Mouse (Mus musculus): ENCODE data around the gene Gabbr2. TPM values are rescaled to one million over a fixed set of nuclear protein-coding genes. Genes with fewer than 3 reads are reported as not detected.

Gabbr2 gene
- polyA plus RNA-seq, 1 experiment from 2014 or later: 4.0 TPM

DNA sequence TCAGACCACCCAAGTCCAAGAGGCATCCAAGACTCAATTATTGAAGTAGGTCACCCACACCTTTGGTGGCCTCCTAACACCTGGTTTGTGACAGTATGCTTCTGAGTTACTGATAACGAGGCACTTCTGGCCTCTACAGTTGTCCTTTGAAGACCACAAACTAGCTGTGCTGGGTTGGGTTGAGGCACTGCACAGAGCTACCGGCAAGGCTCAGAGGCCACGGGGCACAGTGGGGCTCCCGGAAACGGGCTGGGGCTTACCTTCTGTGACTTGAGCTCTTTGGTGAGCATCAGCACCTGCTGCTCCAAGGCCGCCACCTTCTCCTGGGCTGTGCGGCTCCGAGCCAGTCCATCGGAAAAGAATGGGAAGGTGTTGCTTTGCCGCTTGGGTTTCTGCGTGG is 363.6 kb downstream of the Gabbr2 start:
- no peak overlapping the region for H3K9ac ChIP-seq
- no peaks in the 10 kb centered on the region for H3K36me3 ChIP-seq
- no peaks in the 10 kb centered on the region for H3K9me3 ChIP-seq
- no peak for ATAC-seq (ENCODE audit: low FRiP score)
- 0 out of 2 replicates have a peak, but pooled peaks cover 6% of the 10 kb centered on the region for H3K27me3 ChIP-seq
- H3K27ac ChIP-seq: no peak overlapping the region
- WGBS: 89% methylated on average over 11 of the region's 11 CpGs
- no peak overlapping the region for H3K4me2 ChIP-seq
- H3K4me1 ChIP-seq (replicated peaks): peaks cover 7% of the 10 kb centered on the region
- H3K4me3 ChIP-seq: no peak overlapping the region

DNA sequence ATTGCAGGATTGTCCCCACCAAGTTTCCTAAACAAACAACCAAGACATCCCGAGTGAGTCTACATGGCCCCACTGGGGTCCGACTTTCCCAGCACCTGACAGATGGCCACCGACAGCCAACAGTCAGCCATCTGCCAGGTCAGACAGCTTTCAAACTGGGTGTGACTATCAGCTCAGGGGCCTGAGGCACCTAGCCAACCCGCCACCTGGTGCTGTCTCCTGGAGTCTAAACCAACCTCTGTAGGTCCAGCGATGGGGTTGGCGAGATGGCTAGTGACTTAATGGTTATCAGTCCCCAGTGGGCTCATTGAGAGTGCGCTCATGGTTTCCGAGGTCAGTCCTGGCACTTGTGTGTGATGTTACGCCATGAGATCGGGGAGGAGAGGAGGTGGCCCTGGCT is 366.6 kb downstream of the Gabbr2 start:
- no peak overlapping the region for H3K9ac ChIP-seq
- 76% methylated on average over 10 of the region's 10 CpGs for WGBS
- no peaks in the 10 kb centered on the region for H3K9me3 ChIP-seq
- no peak overlapping the region for H3K27ac ChIP-seq
- no peak overlapping the region for H3K4me3 ChIP-seq
- ATAC-seq (ENCODE audit: low FRiP score): no peak
- peaks cover 12% of the 10 kb centered on the region for H3K4me1 ChIP-seq (replicated peaks)
- no peak overlapping the region for H3K4me2 ChIP-seq
- H3K36me3 ChIP-seq: no peaks in the 10 kb centered on the region
- peaks cover 17% of the 10 kb centered on the region for H3K27me3 ChIP-seq

DNA sequence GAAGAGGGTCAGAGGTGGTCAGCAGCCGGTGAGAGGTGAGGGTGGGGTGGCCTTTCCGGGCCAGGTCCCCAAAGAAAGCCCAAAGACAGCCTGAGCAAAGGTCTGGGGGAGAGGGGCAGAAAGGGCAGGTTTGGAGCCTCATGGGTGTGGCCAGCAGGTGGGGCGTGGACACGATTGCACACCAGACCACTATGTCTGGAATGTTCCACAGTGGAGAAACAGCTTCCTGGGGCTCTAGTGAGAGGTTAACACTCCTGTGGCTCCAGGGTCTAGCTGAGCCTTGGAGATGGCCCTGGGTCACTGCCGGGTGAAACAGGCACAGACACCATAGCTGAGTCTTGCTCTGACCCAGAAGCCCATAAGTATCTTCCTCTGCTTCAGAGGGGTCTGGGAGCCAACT is 368.7 kb downstream of the Gabbr2 start:
- Histone ChIP-seq H3K9me3 (no peaks in the 10 kb centered on the region), H3K4me2 (no peak overlapping the region), H3K4me1 (replicated peaks) (peaks cover 5% of the 10 kb centered on the region; the same call in 1 of the 2 replicates), H3K27ac (no peak overlapping the region), H3K9ac (no peak overlapping the region), H3K36me3 (no peaks in the 10 kb centered on the region), H3K4me3 (no peak overlapping the region), H3K27me3 (peaks cover 25% of the 10 kb centered on the region)
- ATAC-seq (ENCODE audit: low FRiP score): no peak
- 88% methylated on average over 5 of the region's 5 CpGs for WGBS

DNA sequence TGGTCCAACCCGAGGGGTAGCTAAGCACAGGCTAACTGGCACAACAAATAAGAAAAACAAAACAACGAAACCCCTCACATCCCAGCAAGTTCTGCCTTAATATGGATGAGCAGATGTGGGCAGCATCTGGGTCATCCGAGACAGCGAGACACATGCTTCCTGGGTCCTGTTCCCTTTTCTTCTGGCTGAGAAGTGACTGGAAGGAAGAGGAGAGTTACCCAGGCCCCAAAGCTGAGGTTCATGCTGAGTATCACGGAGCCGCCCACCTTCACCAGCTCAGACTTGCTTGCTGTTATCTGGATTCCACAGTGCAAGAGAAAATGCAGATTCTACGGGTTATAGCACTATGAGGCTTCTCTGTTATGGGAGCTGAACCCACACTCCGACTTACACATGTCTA is 370.7 kb downstream of the Gabbr2 start:
- Histone ChIP-seq H3K27ac (no peak overlapping the region), H3K9ac (no peak overlapping the region), H3K36me3 (no peaks in the 10 kb centered on the region), H3K9me3 (no peaks in the 10 kb centered on the region), H3K4me2 (no peak overlapping the region), H3K27me3 (peaks cover 25% of the 10 kb centered on the region), H3K4me1 (replicated peaks) (peaks cover 5% of the 10 kb centered on the region; the same call in 1 of the 2 replicates), H3K4me3 (no peak overlapping the region)
- 82% methylated on average over 8 of the region's 8 CpGs for WGBS
- no peak for ATAC-seq (ENCODE audit: low FRiP score)

DNA sequence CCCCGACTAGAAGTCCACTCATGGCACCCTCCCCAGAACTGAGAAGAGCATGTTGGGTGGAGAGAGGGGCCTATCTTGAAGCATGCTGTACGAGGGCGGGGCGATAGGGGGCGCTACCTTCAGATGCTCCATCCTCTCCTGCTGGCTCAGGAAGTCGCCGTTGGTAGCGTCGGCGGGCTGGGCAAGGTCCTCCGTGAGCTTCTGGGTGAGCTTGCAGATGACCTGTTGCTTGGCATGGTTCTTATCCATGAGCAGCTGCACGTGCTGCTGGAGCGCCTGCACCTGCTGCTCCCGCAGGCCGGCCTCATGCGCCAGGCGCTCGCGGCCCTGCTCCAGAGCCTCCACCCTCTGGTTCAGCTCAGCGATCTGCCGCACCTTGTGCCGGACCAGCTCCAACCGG is 371.3 kb downstream of the Gabbr2 start:
- Histone ChIP-seq H3K27ac (no peak overlapping the region), H3K4me1 (replicated peaks) (peaks cover 5% of the 10 kb centered on the region; the same call in 1 of the 2 replicates), H3K9ac (no peak overlapping the region), H3K27me3 (peaks cover 26% of the 10 kb centered on the region), H3K4me2 (peak overlapping the region; percentile 19; the same call in 1 of the 2 replicates), H3K36me3 (no peaks in the 10 kb centered on the region), H3K4me3 (no peak overlapping the region), H3K9me3 (no peaks in the 10 kb centered on the region)
- no peak for ATAC-seq (ENCODE audit: low FRiP score)
- WGBS: 9% methylated on average over 23 of the region's 23 CpGs

DNA sequence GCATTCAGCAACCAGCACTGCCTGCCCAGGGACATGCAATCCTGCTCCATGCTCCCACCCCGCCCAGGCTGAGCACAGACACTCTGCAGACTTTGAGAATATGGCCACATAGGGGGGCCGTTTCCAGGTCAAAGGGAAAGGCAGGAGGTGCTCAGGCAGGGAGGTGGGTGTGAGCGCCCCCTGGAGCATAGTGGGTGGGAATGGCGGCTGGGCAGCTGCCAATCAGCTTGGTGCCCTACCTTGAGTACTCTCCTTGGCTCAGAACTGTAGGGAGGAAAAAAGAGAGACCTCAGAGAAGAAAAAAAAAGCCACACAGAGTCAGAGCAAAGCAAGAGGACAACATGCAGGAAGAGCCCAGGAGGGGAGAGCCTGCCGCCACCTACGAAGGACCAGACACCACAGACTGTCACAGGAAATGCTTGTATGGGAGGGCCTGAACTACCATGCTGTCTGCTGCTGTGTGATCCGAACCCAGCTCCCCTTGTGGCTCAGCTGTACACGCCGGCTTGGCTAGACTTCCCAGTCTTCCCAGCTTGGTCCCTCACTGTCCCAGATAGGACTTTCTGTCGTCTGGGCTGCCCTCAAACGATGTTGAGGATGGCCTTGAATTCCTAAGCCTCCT is 373.4 kb downstream of the Gabbr2 start:
- 62% methylated on average over 11 of the region's 11 CpGs for WGBS

DNA sequence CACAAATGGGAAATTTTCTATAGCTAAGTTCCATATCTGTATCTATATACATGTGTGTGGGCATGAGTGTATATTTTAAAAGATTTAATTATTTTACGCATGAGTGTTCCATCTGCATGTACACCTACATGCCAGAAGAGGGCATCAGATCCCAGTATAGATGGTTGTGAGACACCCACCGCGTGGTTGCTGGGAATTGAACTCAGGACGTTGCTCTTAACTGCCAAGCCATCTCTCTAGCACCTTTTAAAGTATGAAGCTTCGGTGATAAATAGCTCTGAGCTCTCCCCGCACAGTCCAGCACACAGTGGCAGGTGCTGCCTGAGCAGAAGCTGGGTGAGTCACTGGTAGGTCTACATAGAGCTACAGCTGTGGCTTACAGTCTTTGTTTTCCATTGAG is 374.3 kb downstream of the Gabbr2 start:
- H3K4me1 ChIP-seq (replicated peaks): peaks cover 5% of the 10 kb centered on the region; the same call in 1 of the 2 replicates
- H3K9me3 ChIP-seq: no peaks in the 10 kb centered on the region
- ATAC-seq (ENCODE audit: low FRiP score): no peak
- H3K9ac ChIP-seq: no peak overlapping the region
- H3K4me3 ChIP-seq: no peak overlapping the region
- H3K27me3 ChIP-seq: peaks cover 33% of the 10 kb centered on the region
- H3K27ac ChIP-seq: no peak overlapping the region
- no peak overlapping the region for H3K4me2 ChIP-seq
- no peaks in the 10 kb centered on the region for H3K36me3 ChIP-seq
- 83% methylated on average over 6 of the region's 6 CpGs for WGBS

More for the DNA sequence above, 373.4 kb downstream of the Gabbr2 start:
- ATAC-seq (ENCODE audit: low FRiP score): no peak
- H3K4me1 ChIP-seq (replicated peaks): peaks cover 5% of the 10 kb centered on the region; the same call in 1 of the 2 replicates
- no peaks in the 10 kb centered on the region for H3K9me3 ChIP-seq
- H3K4me2 ChIP-seq: no peak overlapping the region
- H3K27ac ChIP-seq: no peak overlapping the region
- H3K27me3 ChIP-seq: peaks cover 33% of the 10 kb centered on the region
- no peak overlapping the region for H3K9ac ChIP-seq
- H3K36me3 ChIP-seq: no peaks in the 10 kb centered on the region
- no peak overlapping the region for H3K4me3 ChIP-seq

DNA sequence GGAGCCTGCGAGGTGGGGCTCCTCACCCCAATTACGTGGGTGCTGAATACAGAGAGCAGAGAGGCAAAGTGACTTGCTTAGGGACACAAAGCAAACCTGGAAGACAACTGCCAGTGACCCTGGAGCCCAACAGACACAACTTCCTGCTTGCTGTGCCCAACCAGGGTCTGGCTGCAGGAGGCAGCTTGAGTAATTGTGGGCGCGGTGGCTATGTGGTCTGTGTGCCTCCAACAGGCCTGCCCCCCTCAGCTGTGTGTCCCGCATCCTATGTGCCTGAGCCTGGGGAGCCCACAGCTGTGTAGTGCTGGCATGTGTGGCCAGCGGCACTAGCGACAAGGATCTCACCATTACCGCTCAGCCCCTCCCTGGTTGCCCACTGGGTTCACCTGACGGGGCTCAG is 377.0 kb downstream of the Gabbr2 start:
- Histone ChIP-seq H3K4me3 (no peak overlapping the region), H3K9ac (no peak overlapping the region), H3K27me3 (peaks cover 27% of the 10 kb centered on the region), H3K4me1 (replicated peaks) (no peaks in the 10 kb centered on the region), H3K36me3 (no peaks in the 10 kb centered on the region), H3K4me2 (no peak overlapping the region), H3K9me3 (no peaks in the 10 kb centered on the region), H3K27ac (no peak overlapping the region)
- ATAC-seq (ENCODE audit: low FRiP score): no peak
- WGBS: 76% methylated on average over 9 of the region's 9 CpGs

DNA sequence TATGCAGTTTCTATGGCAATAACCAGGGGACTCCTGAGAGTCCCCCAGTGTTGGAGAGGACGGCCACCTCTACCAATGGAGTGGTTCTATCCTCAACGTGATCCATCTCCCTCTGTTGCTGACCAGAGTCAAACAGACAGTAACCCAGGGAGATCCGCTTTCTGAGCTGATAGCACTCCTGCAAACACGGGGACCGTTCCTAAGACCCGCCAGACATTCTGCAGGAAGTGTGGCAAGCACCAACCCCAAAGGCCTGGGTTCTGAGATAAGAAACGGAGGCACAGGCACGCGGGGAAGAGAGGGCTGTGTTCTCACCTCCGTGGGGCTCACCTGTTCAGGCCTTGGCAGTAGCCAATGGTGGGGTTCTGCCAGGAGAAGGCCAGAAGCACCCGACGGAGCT is 378.1 kb downstream of the Gabbr2 start:
- Histone ChIP-seq H3K27me3 (peaks cover 33% of the 10 kb centered on the region), H3K36me3 (no peaks in the 10 kb centered on the region), H3K9me3 (no peaks in the 10 kb centered on the region), H3K4me2 (no peak overlapping the region), H3K4me1 (replicated peaks) (no peaks in the 10 kb centered on the region), H3K9ac (no peak overlapping the region), H3K27ac (no peak overlapping the region), H3K4me3 (no peak overlapping the region)
- ATAC-seq (ENCODE audit: low FRiP score): no peak
- WGBS: 82% methylated on average over 12 of the region's 12 CpGs

Other genes starting within 250 kb of the Gabbr2 start
- 4.1 and 4.3 TPM in 2 replicates for gene Anks6, start 65.6 kb upstream of the Gabbr2 start, polyA plus RNA-seq (2015; fragmentation: Nextera tagmentation; extraction: Ambion mirVana)
- 1.1 and 1.5 TPM in 2 replicates for gene Galnt12, start 100.0 kb upstream of the Gabbr2 start, polyA plus RNA-seq (2015; fragmentation: Nextera tagmentation; extraction: Ambion mirVana)
- gene Col15a1, start 216.3 kb upstream of the Gabbr2 start, polyA plus RNA-seq (2015; fragmentation: Nextera tagmentation; extraction: Ambion mirVana): 2.9 and 3.7 TPM in 2 replicates